Mouse (Mus musculus) liver, embryonic 16.5 days (tissue): Measurements from ENCODE around the gene Ophn1. TPM values are rescaled to one million over a fixed set of nuclear protein-coding genes. Genes with fewer than 3 reads are reported as not detected.

Experiments used
- ATAC-seq: fragments of 200-750 bp; cut with Nextera tagmentation; 2 replicates; pipeline ENCODE4 v1.8.0; 2017; ENCODE audit warnings: low read depth, mild to moderate bottlenecking, moderate number of reproducible peaks, moderate library complexity
- H3K27ac ChIP-seq: fragments of 300-500 bp; sonication (generic); 2 replicates; pipeline ENCODE4 v1.5.1; 2014; ENCODE audit warnings: mild to moderate bottlenecking, low read length
- H3K27me3 ChIP-seq: fragments of 300-500 bp; sonication (generic); 2 replicates; pipeline ENCODE4 v1.6.1; 2014; ENCODE audit warnings: low read depth, low read length, mixed read lengths; ENCODE audit not compliant: control insufficient read depth, insufficient read depth
- H3K36me3 ChIP-seq: fragments of 300-500 bp; sonication (generic); 2 replicates; pipeline ENCODE4 v1.6.1; 2014; ENCODE audit warnings: mild to moderate bottlenecking; ENCODE audit not compliant: control insufficient read depth, insufficient read depth
- H3K4me1 ChIP-seq: fragments of 300-500 bp; sonication (generic); 2 replicates; pipeline ENCODE4 v1.6.1; 2014; ENCODE audit warnings: low read depth, low read length, mixed read lengths; ENCODE audit not compliant: control insufficient read depth
- H3K4me2 ChIP-seq: fragments of 300-500 bp; sonication (generic); 2 replicates; pipeline ENCODE4 v1.6.1; 2014; ENCODE audit warnings: low read depth, low read length, mixed read lengths
- H3K4me3 ChIP-seq: fragments of 300-500 bp; sonication (generic); 2 replicates; pipeline ENCODE4 v1.5.1; 2014; ENCODE audit warnings: low read depth, mild to moderate bottlenecking, low read length
- H3K9ac ChIP-seq: fragments of 300-500 bp; sonication (generic); 2 replicates; pipeline ENCODE4 v1.6.1; 2014; ENCODE audit warnings: low read depth, low read length
- H3K9me3 ChIP-seq: fragments of 300-500 bp; sonication (generic); replicated peaks from 2 replicates; pipeline ENCODE4 v1.6.1; 2016; ENCODE audit warnings: low read length; ENCODE audit not compliant: control insufficient read depth
- whole genome bisulfite sequencing: fragments of 180-500 bp; shearing (Covaris S2); extraction: QIAGEN DNeasy Blood & Tissue Kit; methylation state at CpG from one replicate; pipeline ENCODE4 v1.1.7; 2014; ENCODE audit not compliant: insufficient replicate concordance; 5-methylcytosine and 5-hydroxymethylcytosine counted together
- polyA plus RNA-seq: library from polyadenylated mRNA; unstranded; fragments of >200 nt; fragmentation: Nextera tagmentation; extraction: Ambion mirVana; gene quantifications from 2 replicates; pipeline ENCODE4 v1.2.1, GENCODE M21; 2015

Ophn1 gene
- polyA plus RNA-seq, 1 experiment from 2014 or later: 2.1 TPM

GRCm38 (mm10) chrX:98860167-98860566 is 30.7 kb downstream of the Ophn1 start:
- ATAC-seq: no peak
- no peak overlapping the region for H3K27ac ChIP-seq
- no peak overlapping the region for H3K4me3 ChIP-seq
- 28% methylated on average over 5 of the region's 5 CpGs for WGBS
- H3K36me3 ChIP-seq: no peaks in the 10 kb centered on the region
- no peak overlapping the region for H3K9ac ChIP-seq
- no peaks in the 10 kb centered on the region for H3K4me1 ChIP-seq
- H3K27me3 ChIP-seq: no peaks in the 10 kb centered on the region; the same call in 1 of the 2 replicates
- no peak overlapping the region for H3K4me2 ChIP-seq
- H3K9me3 ChIP-seq: no peaks in the 10 kb centered on the region

DNA sequence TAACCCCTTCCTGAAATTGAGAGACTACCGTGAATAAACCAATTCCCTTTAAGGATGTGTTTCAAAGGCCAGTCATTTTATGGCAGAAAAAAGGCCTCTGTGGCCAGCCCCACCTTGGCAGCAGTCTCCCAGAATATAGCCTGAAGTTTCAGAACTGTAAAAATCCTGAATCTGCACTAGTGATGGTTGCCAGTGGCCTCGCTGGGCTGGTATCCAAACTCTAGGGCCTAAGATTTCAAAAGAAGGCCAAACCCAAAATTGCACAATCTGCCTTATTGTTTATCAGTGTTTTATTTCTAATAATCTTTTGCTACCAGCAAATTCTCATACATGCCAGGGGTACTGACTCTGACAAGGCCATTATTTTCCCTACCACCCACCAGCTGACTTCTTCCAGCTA is 34.8 kb downstream of the Ophn1 start:
- Histone ChIP-seq H3K4me2 (no peak overlapping the region), H3K9me3 (no peaks in the 10 kb centered on the region), H3K27ac (no peak overlapping the region), H3K4me1 (no peaks in the 10 kb centered on the region), H3K4me3 (no peak overlapping the region), H3K36me3 (no peaks in the 10 kb centered on the region), H3K27me3 (no peaks in the 10 kb centered on the region; the same call in 1 of the 2 replicates), H3K9ac (no peak overlapping the region)
- ATAC-seq: no peak
- 60% methylated on average over 2 of the region's 2 CpGs for WGBS

GRCm38 (mm10) chrX:98850869-98851268 is 40.0 kb downstream of the Ophn1 start:
- WGBS: 74% methylated on average over 6 of the region's 6 CpGs
- ATAC-seq: no peak
- no peaks in the 10 kb centered on the region for H3K27me3 ChIP-seq
- no peaks in the 10 kb centered on the region for H3K9me3 ChIP-seq
- H3K9ac ChIP-seq: no peak overlapping the region
- no peaks in the 10 kb centered on the region for H3K36me3 ChIP-seq
- H3K4me1 ChIP-seq: no peaks in the 10 kb centered on the region
- H3K27ac ChIP-seq: no peak overlapping the region
- H3K4me2 ChIP-seq: no peak overlapping the region
- H3K4me3 ChIP-seq: no peak overlapping the region

GRCm38 (mm10) chrX:98841606-98842005 is 49.2 kb downstream of the Ophn1 start:
- H3K36me3 ChIP-seq: no peaks in the 10 kb centered on the region
- ATAC-seq: no peak
- no peaks in the 10 kb centered on the region for H3K9me3 ChIP-seq
- H3K4me3 ChIP-seq: no peak overlapping the region
- no peak overlapping the region for H3K27ac ChIP-seq
- no peaks in the 10 kb centered on the region for H3K4me1 ChIP-seq
- H3K4me2 ChIP-seq: no peak overlapping the region
- 50% methylated on average over 2 of the region's 2 CpGs for WGBS
- no peak overlapping the region for H3K9ac ChIP-seq
- H3K27me3 ChIP-seq: no peaks in the 10 kb centered on the region

- H3K9ac ChIP-seq: no peak overlapping the region
- no peaks in the 10 kb centered on the region for H3K36me3 ChIP-seq
- no peak overlapping the region for H3K4me3 ChIP-seq
- H3K27me3 ChIP-seq: peaks cover 2% of the 10 kb centered on the region; the same call in 1 of the 2 replicates
- ATAC-seq: no peak
- H3K27ac ChIP-seq: no peak overlapping the region
- H3K4me2 ChIP-seq: no peak overlapping the region
- no peaks in the 10 kb centered on the region for H3K4me1 ChIP-seq
- WGBS: 81% methylated on average over 1 of the region's 1 CpGs
- H3K9me3 ChIP-seq: no peaks in the 10 kb centered on the region
These were observed 54.8 kb downstream of the Ophn1 start for GRCm38 (mm10) chrX:98835989-98836388.

DNA sequence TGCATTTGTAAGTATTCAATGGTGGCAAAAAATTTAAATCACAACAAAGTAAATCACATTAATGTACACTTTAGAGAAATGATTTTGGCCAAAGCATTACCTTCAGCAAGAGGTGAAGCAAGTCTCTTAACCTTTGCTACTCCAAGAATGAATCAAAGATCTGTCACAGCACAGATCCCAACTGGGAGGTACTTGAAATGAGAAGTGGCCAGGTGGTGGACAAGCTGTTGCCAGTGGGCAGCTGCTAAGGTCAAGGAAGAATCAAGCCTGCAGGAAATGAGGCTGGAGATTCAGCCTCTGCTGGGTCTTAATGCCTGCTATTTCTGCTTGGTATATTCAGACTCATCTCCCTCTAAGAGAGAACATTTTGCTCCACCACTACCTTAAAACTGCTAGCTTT is 87.0 kb downstream of the Ophn1 start:
- no peak overlapping the region for H3K4me3 ChIP-seq
- no peaks in the 10 kb centered on the region for H3K36me3 ChIP-seq
- no peak overlapping the region for H3K4me2 ChIP-seq
- no peaks in the 10 kb centered on the region for H3K9me3 ChIP-seq
- H3K27ac ChIP-seq: no peak overlapping the region
- no peaks in the 10 kb centered on the region for H3K27me3 ChIP-seq
- H3K4me1 ChIP-seq: no peaks in the 10 kb centered on the region
- no peak overlapping the region for H3K9ac ChIP-seq
- no peak for ATAC-seq

GRCm38 (mm10) chrX:98774247-98774950 is 116.4 kb downstream of the Ophn1 start:
- Histone ChIP-seq H3K4me2 (no peak overlapping the region), H3K9ac (no peak overlapping the region), H3K9me3 (no peaks in the 10 kb centered on the region), H3K36me3 (no peaks in the 10 kb centered on the region), H3K4me3 (no peak overlapping the region), H3K27me3 (no peaks in the 10 kb centered on the region), H3K27ac (no peak overlapping the region), H3K4me1 (no peaks in the 10 kb centered on the region)
- ATAC-seq: no peak
- WGBS: 24% methylated on average over 4 of the region's 4 CpGs

DNA sequence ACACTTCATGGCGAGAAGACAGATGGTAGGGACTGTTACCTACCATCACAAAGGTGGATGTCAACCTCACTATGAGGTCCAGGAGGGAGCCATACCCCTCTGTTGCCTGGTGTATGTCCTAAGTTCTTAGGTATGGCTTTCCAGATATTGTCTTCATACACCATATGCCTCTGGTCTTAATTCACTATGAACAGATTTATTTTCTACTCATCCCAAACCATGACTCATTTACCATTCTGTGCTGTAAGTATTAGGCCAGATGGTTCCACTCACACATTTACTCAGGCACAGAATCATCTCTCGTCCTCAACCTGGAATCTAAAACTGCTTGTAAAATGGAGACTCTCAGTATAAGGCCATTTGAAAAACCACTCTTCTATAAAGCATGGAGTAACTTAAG is 135.7 kb downstream of the Ophn1 start:
- Histone ChIP-seq H3K4me2 (no peak overlapping the region), H3K4me3 (no peak overlapping the region), H3K9ac (no peak overlapping the region), H3K36me3 (no peaks in the 10 kb centered on the region), H3K9me3 (no peaks in the 10 kb centered on the region), H3K4me1 (no peaks in the 10 kb centered on the region), H3K27me3 (no peaks in the 10 kb centered on the region; the same call in 1 of the 2 replicates), H3K27ac (no peak overlapping the region)
- 63% methylated on average over 2 of the region's 2 CpGs for WGBS
- no peak for ATAC-seq

GRCm38 (mm10) chrX:98751279-98751817 is 139.5 kb downstream of the Ophn1 start:
- Histone ChIP-seq H3K9ac (no peak overlapping the region), H3K27me3 (no peaks in the 10 kb centered on the region; the same call in 1 of the 2 replicates), H3K4me1 (no peaks in the 10 kb centered on the region), H3K27ac (no peak overlapping the region), H3K4me2 (no peak overlapping the region), H3K4me3 (no peak overlapping the region), H3K36me3 (no peaks in the 10 kb centered on the region), H3K9me3 (no peaks in the 10 kb centered on the region)
- ATAC-seq: no peak
- 42% methylated on average over 1 of the region's 1 CpGs for WGBS
